27 mouse cellular contexts compared by ENCODE assay signal in genomic region chr9:20835431-20835954, GRCm38 (mm10). TPM values are rescaled to one million over a fixed set of nuclear protein-coding genes. Genes with fewer than 3 reads are reported as not detected.
"Had no signal": no experiment of that assay in that cellular context is flagged by ENCODE, and none has a peak within 500 bp of the region (broad histone marks: within the 10 kb centered on the region; RNA-seq: fewer than 3 reads in every experiment).

No protein-coding gene starts in this region.

RNA-seq across cellular contexts. Expression of gene Rdh8, which starts 17.2 kb away (rescaled TPM):
- total RNA-seq: common myeloid progenitor, adult 5-6 weeks; forebrain, postnatal 0 days; gastrocnemius, postnatal 10 days; gastrocnemius, postnatal 4 days; granulocyte monocyte progenitor cell, adult 5-6 weeks; heart, adult 18-20 months; heart, adult 2 months; heart, adult 8-10 months had no signal
- polyA plus RNA-seq: cortical plate, adult 2 months; embryonic facial prominence, embryonic 10.5 days; embryonic facial prominence, embryonic 11.5 days; embryonic facial prominence, embryonic 12.5 days; embryonic facial prominence, embryonic 13.5 days; embryonic facial prominence, embryonic 14.5 days; embryonic facial prominence, embryonic 15.5 days; erythroblast, embryonic 14.5 days; forebrain, embryonic 10.5 days; forebrain, embryonic 11.5 days; forebrain, embryonic 12.5 days; forebrain, embryonic 13.5 days; forebrain, embryonic 14.5 days; forebrain, embryonic 15.5 days; forebrain, embryonic 16.5 days; forebrain, postnatal 0 days; frontal cortex, adult 2 months; gonadal fat pad, adult 2 months; heart, adult 2 months; heart, embryonic 10.5 days; heart, embryonic 11.5 days had no signal

RNA-seq across cellular contexts. Expression of gene Col5a3, which starts 20.6 kb away (rescaled TPM):
- polyA plus RNA-seq: erythroblast, embryonic 14.5 days; heart, embryonic 11.5 days had no signal
